11 mouse cellular contexts compared by ENCODE assay signal in the genomic region with DNA sequence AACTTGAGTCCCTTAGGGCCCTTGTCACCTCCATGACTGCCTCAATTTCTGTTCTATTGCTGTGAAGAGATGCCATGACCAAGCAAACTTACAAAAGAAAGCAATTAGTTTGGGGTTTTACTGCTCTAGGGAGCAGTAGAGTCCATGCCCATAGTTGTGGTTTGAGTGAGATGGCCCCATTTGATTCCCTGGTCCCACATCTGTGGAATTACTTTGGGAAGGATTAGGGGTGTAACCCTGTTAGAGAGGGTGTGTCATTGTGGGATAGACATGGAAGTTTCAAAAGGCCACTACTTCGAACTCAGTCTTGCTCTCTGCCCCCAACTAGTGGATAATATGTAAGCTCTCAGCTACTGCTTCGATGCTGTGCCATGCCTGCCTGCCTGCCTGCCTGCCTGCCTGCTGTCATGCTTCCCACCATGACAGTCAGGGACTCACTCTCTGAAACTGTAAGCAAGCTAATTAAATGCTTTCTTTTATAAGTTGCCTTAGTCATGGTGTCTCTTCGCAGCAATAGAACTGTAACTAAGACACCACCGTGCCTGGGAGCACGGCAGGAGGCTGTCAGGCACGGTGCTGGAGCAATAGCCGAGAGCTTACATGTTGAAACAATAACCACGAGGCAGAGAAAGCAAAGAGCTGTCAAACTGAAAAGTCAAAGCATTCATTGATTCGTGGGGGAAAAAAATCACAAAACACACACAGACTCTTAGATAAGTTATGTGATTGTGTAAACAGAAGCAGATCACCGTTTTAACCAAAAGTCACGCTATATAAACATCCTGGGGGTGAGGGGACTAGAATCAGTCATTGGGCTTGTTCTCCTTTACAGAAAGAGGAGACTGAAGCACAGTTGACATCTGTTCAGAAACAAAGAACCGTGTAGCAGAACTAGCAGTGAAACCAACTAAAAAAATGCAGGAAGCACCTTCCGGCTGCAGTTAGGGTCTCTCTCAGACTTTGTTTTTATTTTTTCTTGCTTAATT. TPM values are rescaled to one million over a fixed set of nuclear protein-coding genes. Genes with fewer than 3 reads are reported as not detected.
A peak's percentile ranks its signal among the peaks of the same experiment; 100 is the strongest.
DNase-seq lines count a peak whose midpoint lies in the region; ATAC-seq and TF ChIP-seq lines count a peak whose summit lies in the region.
"Had no signal": no experiment of that assay in that cellular context is flagged by ENCODE, and none has a peak within 500 bp of the region (broad histone marks: within the 10 kb centered on the region; RNA-seq: fewer than 3 reads in every experiment).

No protein-coding gene starts in this region.

- H3K4me1 ChIP-seq in forebrain, embryonic 14.5 days (ENCODE audit: control insufficient read depth, insufficient read depth, low read length) = no peaks in the 10 kb centered on the region
- peaks cover 10% of the 10 kb centered on the region for H3K4me1 ChIP-seq in forebrain, embryonic 12.5 days
- peaks cover 4% of the 10 kb centered on the region; the same call in 1 of the 2 replicates for H3K4me1 ChIP-seq in lung, embryonic 16.5 days (replicated peaks; ENCODE audit: control insufficient read depth, insufficient read depth, low read length)
- no peaks in the 10 kb centered on the region for H3K4me1 ChIP-seq in intestine, postnatal 0 days (replicated peaks; ENCODE audit: control insufficient read depth, insufficient read depth, low read length)
- 0 out of 2 replicates have a peak, but pooled peaks cover 5% of the 10 kb centered on the region for H3K4me1 ChIP-seq in stomach, embryonic 14.5 days (ENCODE audit: control insufficient read depth, insufficient read depth, low read length)

- H3K36me3 ChIP-seq in forebrain, embryonic 14.5 days (ENCODE audit: control insufficient read depth, insufficient read depth, low read length) = no peaks in the 10 kb centered on the region
- H3K36me3 ChIP-seq in forebrain, embryonic 12.5 days (replicated peaks) = no peaks in the 10 kb centered on the region
- H3K36me3 ChIP-seq in lung, embryonic 16.5 days (ENCODE audit: control insufficient read depth, insufficient read depth, low read length) = no peaks in the 10 kb centered on the region
- H3K36me3 ChIP-seq in intestine, postnatal 0 days (ENCODE audit: control insufficient read depth, insufficient read depth) = no peaks in the 10 kb centered on the region
- H3K36me3 ChIP-seq in stomach, embryonic 14.5 days (ENCODE audit: control insufficient read depth, insufficient read depth, low read length) = no peaks in the 10 kb centered on the region

- no peaks in the 10 kb centered on the region for H3K9me3 ChIP-seq in forebrain, embryonic 14.5 days (replicated peaks; ENCODE audit: control insufficient read depth, low read length)
- no peaks in the 10 kb centered on the region for H3K9me3 ChIP-seq in forebrain, embryonic 12.5 days
- no peaks in the 10 kb centered on the region for H3K9me3 ChIP-seq in lung, embryonic 16.5 days (ENCODE audit: control insufficient read depth, low read length)
- no peaks in the 10 kb centered on the region for H3K9me3 ChIP-seq in intestine, postnatal 0 days (ENCODE audit: control insufficient read depth)
- no peaks in the 10 kb centered on the region for H3K9me3 ChIP-seq in stomach, embryonic 14.5 days (ENCODE audit: control insufficient read depth, low read depth, low read length)

- H3K27ac ChIP-seq in forebrain, embryonic 14.5 days (ENCODE audit: low read depth, low read length) = no peak overlapping the region
- no peak overlapping the region for H3K27ac ChIP-seq in forebrain, embryonic 12.5 days
- H3K27ac ChIP-seq in lung, embryonic 16.5 days (ENCODE audit: low read length) = no peak overlapping the region
- no peak overlapping the region for H3K27ac ChIP-seq in intestine, postnatal 0 days (ENCODE audit: low read depth, low read length)
- H3K27ac ChIP-seq in stomach, embryonic 14.5 days (ENCODE audit: low read length) = peak overlapping the region; percentile 6; the same call in 1 of the 2 replicates
- H3K27ac ChIP-seq: macrophage had no signal

- WGBS in forebrain, embryonic 14.5 days = 34% methylated on average over 13 of the region's 13 CpGs
- 47% methylated on average over 13 of the region's 13 CpGs for WGBS in forebrain, embryonic 12.5 days
- 7% methylated on average over 13 of the region's 13 CpGs for WGBS in lung, embryonic 16.5 days
- WGBS in intestine, postnatal 0 days = 16% methylated on average over 13 of the region's 13 CpGs
- WGBS in stomach, embryonic 14.5 days = 10% methylated on average over 13 of the region's 13 CpGs

- peak; percentile 33 for DNase-seq in forebrain, embryonic 14.5 days (ENCODE audit: low spot score)
- DNase-seq in lung, postnatal 36 days = no peak
- DNase-seq in gastrocnemius, postnatal 4 days (ENCODE audit: low spot score in 2 of 2) = no peak
- DNase-seq in cerebellum, adult 11 months = no peak
- DNase-seq: gastrocnemius, postnatal 14 days had no signal

- H3K4me3 ChIP-seq in forebrain, embryonic 14.5 days (ENCODE audit: low read depth, low read length) = no peak overlapping the region
- H3K4me3 ChIP-seq in forebrain, embryonic 12.5 days (replicated peaks) = no peak overlapping the region
- no peak overlapping the region for H3K4me3 ChIP-seq in lung, embryonic 16.5 days (ENCODE audit: low read length)
- H3K4me3 ChIP-seq in intestine, postnatal 0 days (ENCODE audit: low read depth, low read length) = no peak overlapping the region
- no peak overlapping the region for H3K4me3 ChIP-seq in stomach, embryonic 14.5 days (ENCODE audit: low read depth, low read length)

- no peak overlapping the region for H3K4me2 ChIP-seq in forebrain, embryonic 14.5 days (ENCODE audit: low read length)
- H3K4me2 ChIP-seq in forebrain, embryonic 12.5 days = no peak overlapping the region
- H3K4me2 ChIP-seq in lung, embryonic 16.5 days (ENCODE audit: low read depth, low read length) = peak overlapping the region; percentile 0; the same call in 1 of the 2 replicates
- H3K4me2 ChIP-seq in intestine, postnatal 0 days (replicated peaks; ENCODE audit: low read depth) = no peak overlapping the region
- peak overlapping the region; percentile 16; the same call in 1 of the 2 replicates for H3K4me2 ChIP-seq in stomach, embryonic 14.5 days (replicated peaks; ENCODE audit: low read depth, low read length)

- H3K9ac ChIP-seq in forebrain, embryonic 14.5 days (ENCODE audit: low read length) = no peak overlapping the region
- no peak overlapping the region for H3K9ac ChIP-seq in forebrain, embryonic 12.5 days
- H3K9ac ChIP-seq in lung, embryonic 16.5 days (ENCODE audit: low read length) = no peak overlapping the region
- no peak overlapping the region for H3K9ac ChIP-seq in intestine, postnatal 0 days (ENCODE audit: low read depth, low read length)
- no peak overlapping the region for H3K9ac ChIP-seq in stomach, embryonic 14.5 days (replicated peaks; ENCODE audit: low read depth, low read length)

- H3K27me3 ChIP-seq in forebrain, embryonic 14.5 days (replicated peaks; ENCODE audit: control insufficient read depth, insufficient read depth, low read length) = no peaks in the 10 kb centered on the region
- H3K27me3 ChIP-seq in forebrain, embryonic 12.5 days = 0 out of 2 replicates have a peak, but pooled peaks cover 6% of the 10 kb centered on the region
- no peaks in the 10 kb centered on the region for H3K27me3 ChIP-seq in lung, embryonic 16.5 days (ENCODE audit: control insufficient read depth, insufficient read depth, low read depth, low read length)
- H3K27me3 ChIP-seq in intestine, postnatal 0 days (replicated peaks; ENCODE audit: control insufficient read depth, insufficient read depth, low read length) = no peaks in the 10 kb centered on the region
- no peaks in the 10 kb centered on the region for H3K27me3 ChIP-seq in stomach, embryonic 14.5 days (ENCODE audit: control insufficient read depth, insufficient read depth, low read length)

- peak; percentile 60 for TF ChIP-seq CTCF in intestine, postnatal 0 days (IDR thresholded peaks at IDR 0.05; ENCODE audit: low read depth)

- no peak for ATAC-seq in forebrain, embryonic 14.5 days
- no peak for ATAC-seq in forebrain, embryonic 12.5 days (ENCODE audit: low FRiP score)
- ATAC-seq in lung, embryonic 16.5 days (ENCODE audit: low read depth) = no peak
- ATAC-seq in intestine, postnatal 0 days = no peak
- ATAC-seq in stomach, embryonic 14.5 days (ENCODE audit: insufficient number of reproducible peaks, insufficient read depth, low FRiP score, low read depth) = no peak
- ATAC-seq: inflammation-experienced regulatory T-cells, adult 6 months had no signal

RNA-seq across cellular contexts. Expression of gene Ncf4, which starts 13.0 kb away (rescaled TPM):
- 1.1 TPM in 2 replicates for polyA plus RNA-seq in forebrain, embryonic 14.5 days (2014; fragmentation: Nextera tagmentation; extraction: Ambion mirVana)
- polyA plus RNA-seq in forebrain, embryonic 12.5 days (2016; fragmentation: Nextera tagmentation; extraction: Ambion mirVana) = 2.6 and 3.2 TPM in 2 replicates
- polyA plus RNA-seq in lung, embryonic 16.5 days (2015; fragmentation: Nextera tagmentation; extraction: Ambion mirVana) = 4.6 and 5.7 TPM in 2 replicates
- 2.5 and 2.8 TPM in 2 replicates for polyA plus RNA-seq in intestine, postnatal 0 days (2015; fragmentation: Nextera tagmentation; extraction: Ambion mirVana)
- polyA plus RNA-seq in stomach, embryonic 14.5 days (2014; fragmentation: Nextera tagmentation; extraction: Ambion mirVana) = 3.2 and 5.0 TPM in 2 replicates
- total RNA-seq in gastrocnemius, postnatal 4 days (2021) = 1 to 10 TPM; 3.4 to 3.9 TPM

RNA-seq across cellular contexts. Expression of gene Pvalb, which starts 25.4 kb away (rescaled TPM):
- polyA plus RNA-seq in forebrain, embryonic 14.5 days (2014; fragmentation: Nextera tagmentation; extraction: Ambion mirVana) = 0.19 and 1.3 TPM in 2 replicates
- not detected in 2 replicates for polyA plus RNA-seq in forebrain, embryonic 12.5 days (2016; fragmentation: Nextera tagmentation; extraction: Ambion mirVana)
- polyA plus RNA-seq in lung, embryonic 16.5 days (2015; fragmentation: Nextera tagmentation; extraction: Ambion mirVana) = 0.21 TPM in 1 of 2 replicates, not detected in the other
- polyA plus RNA-seq in intestine, postnatal 0 days (2015; fragmentation: Nextera tagmentation; extraction: Ambion mirVana) = not detected in 2 replicates
- polyA plus RNA-seq in stomach, embryonic 14.5 days (2014; fragmentation: Nextera tagmentation; extraction: Ambion mirVana) = not detected in 2 replicates
- 100 to 1,000 TPM; 716 to 864 TPM for total RNA-seq in gastrocnemius, postnatal 4 days (2021)
- polyA plus RNA-seq: inflammation-experienced regulatory T-cells, adult 6 months; macrophage had no signal

RNA-seq across cellular contexts. Expression of gene Ift27, which starts 57.7 kb away (rescaled TPM):
- 137 and 165 TPM in 2 replicates for polyA plus RNA-seq in forebrain, embryonic 14.5 days (2014; fragmentation: Nextera tagmentation; extraction: Ambion mirVana)
- polyA plus RNA-seq in forebrain, embryonic 12.5 days (2016; fragmentation: Nextera tagmentation; extraction: Ambion mirVana) = 127 and 131 TPM in 2 replicates
- polyA plus RNA-seq in lung, embryonic 16.5 days (2015; fragmentation: Nextera tagmentation; extraction: Ambion mirVana) = 89.4 and 90.1 TPM in 2 replicates
- 29.0 and 31.8 TPM in 2 replicates for polyA plus RNA-seq in intestine, postnatal 0 days (2015; fragmentation: Nextera tagmentation; extraction: Ambion mirVana)
- 85.6 and 97.3 TPM in 2 replicates for polyA plus RNA-seq in stomach, embryonic 14.5 days (2014; fragmentation: Nextera tagmentation; extraction: Ambion mirVana)
- 10 to 100 TPM; 38.0 to 48.1 TPM for total RNA-seq in gastrocnemius, postnatal 4 days (2021)

Comparison
In these comparisons a context has a peak if more than half of its experiments do, and no peak if none do; other contexts are left out.
1. H3K4me2 ChIP-seq: peak in lung, embryonic 16.5 days (single experiment) and stomach, embryonic 14.5 days (single experiment); none in forebrain, embryonic 14.5 days (single experiment), forebrain, embryonic 12.5 days (single experiment) and intestine, postnatal 0 days (single experiment).